Mouse (Mus musculus) spleen, adult 2 months (tissue): Measurements from ENCODE around the gene Btg3.

ENCODE experiments used
- CTCF ChIP-seq: fragments of 200-500 bp; IDR thresholded peaks from 2 replicates; pipeline ENCODE4 v1.5.1; 2011; ENCODE audit warnings: mild to moderate bottlenecking, inconsistent platforms; ENCODE audit not compliant: insufficient read depth, insufficient read length, insufficient replicate concordance; ENCODE audit errors: extremely low read depth
- POLR2A ChIP-seq: fragments of 200-500 bp; IDR thresholded peaks from 2 replicates; pipeline ENCODE4 v1.6.1; 2011; ENCODE audit warnings: low read depth, low read length, inconsistent platforms

DNA sequence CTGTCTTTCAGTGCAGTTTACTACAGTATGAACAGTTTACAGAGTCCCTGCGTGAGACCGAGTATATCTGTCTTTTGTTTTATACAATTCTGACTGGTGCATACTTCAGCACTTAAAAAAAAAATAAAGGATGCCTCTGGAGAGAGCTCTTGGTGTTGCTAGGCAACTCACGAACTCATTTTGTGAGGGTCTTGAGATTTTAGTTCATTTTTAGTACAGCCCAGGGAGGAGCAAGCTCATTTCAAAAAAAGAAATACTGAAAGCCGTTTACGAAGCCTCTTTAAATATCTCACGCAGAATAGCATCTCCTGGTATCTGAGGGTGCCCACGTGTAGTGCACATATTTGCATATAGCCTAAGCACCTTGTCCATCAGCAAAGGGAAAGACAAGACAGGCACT, 54.9 kb downstream of the Btg3 start:
- TF ChIP-seq POLR2A (no peak), CTCF (no peak)
